ENCODE assay signal across 8 mouse cellular contexts in genomic region chr17:33810334-33811141, GRCm38 (mm10). TPM values are rescaled to one million over a fixed set of nuclear protein-coding genes. Genes with fewer than 3 reads are reported as not detected.
A peak's percentile ranks its signal among the peaks of the same experiment; 100 is the strongest.
DNase-seq lines count a peak whose midpoint lies in the region; ATAC-seq lines count a peak whose summit lies in the region.

Gene Kank3, plus strand, starts transcription at chr17:33810519.

- peaks cover 6% of the 10 kb centered on the region for H3K27me3 ChIP-seq in hindbrain, embryonic 11.5 days (ENCODE audit: control insufficient read depth, insufficient read depth, low read length)

- H3K9ac ChIP-seq in hindbrain, embryonic 11.5 days (ENCODE audit: low read depth, low read length): 0 out of 2 replicates have a peak within 1 kb of the TSS, but pooled peaks have one; percentile 1

- 1% methylated on average over 36 of the region's 36 CpGs for WGBS in hindbrain, embryonic 11.5 days

- H3K4me2 ChIP-seq in hindbrain, embryonic 11.5 days (replicated peaks; ENCODE audit: low read depth, low read length): peak within 1 kb of the TSS; percentile 71

- H3K9me3 ChIP-seq in hindbrain, embryonic 11.5 days (ENCODE audit: control insufficient read depth, low read length): no peaks in the 10 kb centered on the region

- peak; percentile 98 for ATAC-seq in hindbrain, embryonic 11.5 days (ENCODE audit: low FRiP score)

- no peak within 1 kb of the TSS for H3K27ac ChIP-seq in hindbrain, embryonic 11.5 days (ENCODE audit: low read depth, low read length)

- no peaks in the 10 kb centered on the region for H3K36me3 ChIP-seq in hindbrain, embryonic 11.5 days (ENCODE audit: control insufficient read depth, insufficient read depth, low read length)

- peak within 1 kb of the TSS; percentile 49 for H3K4me3 ChIP-seq in hindbrain, embryonic 11.5 days (ENCODE audit: low read depth, low read length)

- peak; percentile 97 for DNase-seq in Muller cell, postnatal 12 days (ENCODE audit: inconsistent ontology term)
- DNase-seq in cerebellum, adult 9-11 months: peak; percentile 78
- DNase-seq in frontal cortex, adult 2 months (ENCODE audit: extremely low spot score in 1 of 2, low spot score in 1 of 2): peak; percentile 90 to 97
- peak; percentile 94 for DNase-seq in hindbrain, embryonic 11.5 days (ENCODE audit: low spot score)
- DNase-seq in layer of hippocampus, postnatal 10 days (ENCODE audit: low spot score in 2 of 2): peak; percentile 96 to 97
- DNase-seq in lung, postnatal 10 days: peak; percentile 98
- peak; percentile 86 for DNase-seq in ovary, postnatal 36 days (ENCODE audit: low spot score)
- peak; percentile 89 for DNase-seq in thymus, postnatal 25 days

- H3K4me1 ChIP-seq in hindbrain, embryonic 11.5 days (replicated peaks; ENCODE audit: control insufficient read depth, insufficient read depth, low read length): no peaks in the 10 kb centered on the region

RNA-seq across cellular contexts. Expression of gene Kank3, which starts in this region (rescaled TPM):
- 171 and 180 TPM in 2 replicates for polyA plus RNA-seq in frontal cortex, adult 2 months (2012; rRNA removed)
- 22.7 and 30.1 TPM in 2 replicates for polyA plus RNA-seq in hindbrain, embryonic 11.5 days (2014; fragmentation: Nextera tagmentation; extraction: Ambion mirVana)
- total RNA-seq in layer of hippocampus, postnatal 10 days (2021): 10 to 100 TPM; 38.0 to 51.2 TPM
